Mouse (Mus musculus): ENCODE data around the gene Sf3a1.
"Not testable (repeated sequence)": the region's sequence is repeated elsewhere in the genome, so short reads cannot be mapped to it uniquely, and the experiment has no call there.

Gene Sf3a1

GRCm38 (mm10) chr11:4159808-4160708 is at the start of gene Sf3a1, which contains the start of gene Ccdc157:
Gene Sf3a1 (plus strand): TSS chr11:4160350.
Gene Ccdc157 (minus strand): TSS chr11:4160293.
- peak; percentile 85 for DNase-seq (ENCODE audit: low spot score)

GRCm38 (mm10) chr11:4112033-4112432 is 48.1 kb upstream of the Sf3a1 start:
- no peak for DNase-seq (ENCODE audit: low spot score)

- DNase-seq (ENCODE audit: low spot score): no peak
These were observed 47.3 kb upstream of the Sf3a1 start for GRCm38 (mm10) chr11:4112861-4113260.

DNA sequence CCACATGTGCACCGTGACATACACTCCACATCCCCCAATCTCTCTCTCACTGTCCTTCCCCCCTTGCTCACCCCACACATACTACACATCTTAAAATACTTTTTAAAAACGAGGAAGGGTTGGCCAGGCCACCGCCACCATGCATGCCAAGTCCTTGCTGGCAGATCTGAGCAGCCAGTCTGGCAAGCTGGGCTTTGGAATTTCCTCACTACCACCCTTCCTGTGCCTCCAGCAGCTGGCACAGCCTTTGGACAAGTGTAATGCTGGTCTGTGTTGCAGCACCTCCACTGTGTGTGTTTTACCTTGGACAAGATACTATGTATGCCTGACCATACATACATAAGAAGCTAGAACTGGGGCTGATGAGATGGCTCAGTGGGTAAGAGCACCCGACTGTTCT is 46.7 kb upstream of the Sf3a1 start:
- no peak for DNase-seq (ENCODE audit: low spot score)

DNA sequence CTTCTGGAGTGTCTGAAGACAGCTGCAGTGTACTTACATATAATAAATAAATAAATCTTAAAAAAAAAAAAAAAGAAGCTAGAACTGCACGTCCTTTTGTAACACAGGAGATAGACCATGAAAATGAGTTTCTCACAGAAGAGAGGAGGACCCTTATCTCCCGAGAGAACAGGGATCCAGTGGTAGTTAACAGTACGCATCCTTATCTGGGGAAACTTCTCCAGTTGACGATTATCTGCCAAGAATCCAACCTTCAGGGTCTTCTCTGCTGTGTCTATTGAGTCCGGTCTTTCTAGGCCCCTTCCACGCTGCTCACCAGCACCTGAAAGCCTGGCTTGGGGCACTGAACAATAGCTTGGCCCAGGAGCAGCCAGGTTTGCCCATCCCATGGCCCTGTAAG is 46.2 kb upstream of the Sf3a1 start:
- no peak for DNase-seq (ENCODE audit: low spot score)

GRCm38 (mm10) chr11:4114541-4114940 is 45.6 kb upstream of the Sf3a1 start:
- DNase-seq (ENCODE audit: low spot score): not testable (repeated sequence)

DNA sequence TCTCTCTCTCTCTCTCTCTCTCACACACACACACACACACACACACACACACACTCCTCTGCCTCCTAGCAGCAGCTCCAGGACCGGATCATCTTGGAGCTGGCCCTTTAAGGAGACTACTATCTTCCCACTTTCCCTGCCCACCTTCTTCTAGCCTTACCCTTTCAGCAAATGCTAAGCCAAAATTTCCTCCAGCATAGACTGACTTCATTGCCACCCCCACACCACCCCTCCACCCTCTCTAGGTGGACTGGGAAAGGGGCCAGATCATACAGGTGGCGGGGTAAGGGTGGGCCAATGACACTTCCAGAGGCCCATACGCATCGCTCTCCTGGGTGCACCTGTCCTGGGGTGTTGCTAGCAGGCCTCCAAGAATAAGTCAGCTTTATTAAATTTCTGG is 44.7 kb upstream of the Sf3a1 start:
- DNase-seq (ENCODE audit: low spot score): no peak

- no peak for DNase-seq (ENCODE audit: low spot score)
These were observed 43.5 kb upstream of the Sf3a1 start for GRCm38 (mm10) chr11:4116458-4117141.

DNA sequence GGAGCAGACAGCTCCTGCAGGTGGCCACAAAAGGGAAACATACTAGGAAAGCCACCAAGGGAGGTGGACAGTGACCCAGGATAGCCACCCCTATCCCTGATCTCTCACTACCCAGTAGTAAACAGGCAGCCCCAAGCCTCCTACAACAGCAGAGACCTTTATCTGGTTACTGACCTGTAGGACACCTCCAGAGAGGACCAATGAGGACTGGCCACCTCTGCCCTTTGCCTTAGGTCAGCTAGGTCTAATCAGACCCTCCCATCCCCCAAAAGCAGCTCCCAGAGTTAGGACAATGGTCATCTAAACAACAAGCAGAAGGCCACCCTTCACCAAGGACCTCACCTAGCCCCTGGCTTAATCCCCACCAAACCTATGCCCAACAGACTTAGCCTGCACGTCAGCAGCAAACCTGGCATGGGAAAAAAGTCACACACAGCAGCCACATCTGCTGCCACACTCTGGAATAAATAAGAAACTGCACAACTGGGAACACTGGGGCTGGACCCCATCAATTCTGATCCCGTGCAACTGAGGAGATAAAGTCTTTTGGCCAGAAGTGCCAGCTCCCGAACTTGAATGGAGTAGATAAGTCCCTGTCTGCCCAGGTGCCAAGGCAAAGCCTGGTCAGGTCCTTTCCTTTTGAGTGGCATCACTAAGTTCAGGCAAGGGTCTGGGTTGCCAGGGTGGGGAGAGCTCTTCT is 42.6 kb upstream of the Sf3a1 start:
- no peak for DNase-seq (ENCODE audit: low spot score)

- peak; percentile 35 for DNase-seq (ENCODE audit: low spot score)
These were observed 41.8 kb upstream of the Sf3a1 start for GRCm38 (mm10) chr11:4118081-4118921.

- DNase-seq (ENCODE audit: low spot score): no peak
These were observed 40.5 kb upstream of the Sf3a1 start for GRCm38 (mm10) chr11:4119635-4120034.

GRCm38 (mm10) chr11:4121691-4122090 is 38.5 kb upstream of the Sf3a1 start:
- DNase-seq (ENCODE audit: low spot score): no peak

DNA sequence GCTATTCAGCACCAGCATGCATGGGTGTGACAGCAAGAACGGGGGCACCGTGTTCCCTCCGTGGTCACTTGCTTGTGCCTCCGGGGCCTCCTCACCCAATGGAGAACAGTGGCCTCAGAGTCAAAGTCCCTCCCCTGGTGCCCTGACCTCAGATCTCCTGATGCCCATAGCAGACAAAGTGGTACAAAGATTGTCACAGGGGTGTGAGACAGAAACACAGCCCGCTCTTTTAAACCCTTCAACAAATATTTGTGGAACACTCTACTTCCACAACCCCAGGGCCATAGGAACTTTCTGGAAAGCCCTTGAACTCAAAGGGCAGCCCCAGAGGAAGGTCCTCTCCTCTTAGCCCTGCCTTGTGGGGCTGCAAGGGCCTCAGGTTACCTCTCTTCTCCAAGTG is 37.9 kb upstream of the Sf3a1 start:
- no peak for DNase-seq (ENCODE audit: low spot score)

DNA sequence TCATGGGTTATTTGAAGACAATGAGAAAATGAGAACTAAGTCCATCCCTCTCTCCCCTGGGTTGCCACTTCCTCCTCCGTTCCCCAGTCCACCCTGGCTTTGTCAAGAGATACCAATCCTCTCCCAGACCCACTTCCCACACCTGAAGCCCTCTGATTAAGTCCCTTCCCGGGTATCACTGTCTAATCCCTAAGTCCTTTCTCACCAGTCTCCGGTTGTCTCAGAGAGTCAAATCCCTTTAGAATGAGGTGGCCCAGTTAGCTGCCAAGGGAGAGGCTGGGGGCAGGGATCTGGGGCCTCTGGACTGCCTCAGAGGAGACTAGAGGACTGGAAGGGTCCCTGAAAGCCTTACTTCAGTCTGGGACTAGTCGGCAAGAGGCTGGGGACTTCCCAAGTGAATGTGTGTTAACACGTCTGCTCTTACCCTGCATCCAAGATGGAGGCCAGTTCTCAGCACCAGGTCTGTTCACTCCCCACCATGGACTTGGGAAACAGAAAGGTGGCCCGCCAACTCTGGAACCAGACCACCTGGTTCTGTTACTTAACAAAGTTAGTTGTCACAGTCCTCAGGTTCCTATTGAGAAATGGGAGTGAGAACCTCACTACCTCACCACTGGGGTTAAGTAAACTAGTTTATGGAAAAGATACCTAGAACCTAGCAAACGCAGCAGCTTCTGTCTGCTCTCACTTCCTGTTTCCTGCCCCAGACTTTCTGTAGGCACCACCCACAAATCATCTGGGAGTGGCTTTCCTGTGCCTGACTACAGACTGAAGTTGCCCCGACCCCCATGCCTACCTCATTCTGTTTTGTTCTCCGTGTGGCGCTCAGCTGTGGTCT is 37.2 kb upstream of the Sf3a1 start, which contains the start of gene Sec14l2:
Gene Sec14l2 (minus strand): TSS at position 674 of the 838 bp plus-strand sequence.
- DNase-seq (ENCODE audit: low spot score): no peak

DNA sequence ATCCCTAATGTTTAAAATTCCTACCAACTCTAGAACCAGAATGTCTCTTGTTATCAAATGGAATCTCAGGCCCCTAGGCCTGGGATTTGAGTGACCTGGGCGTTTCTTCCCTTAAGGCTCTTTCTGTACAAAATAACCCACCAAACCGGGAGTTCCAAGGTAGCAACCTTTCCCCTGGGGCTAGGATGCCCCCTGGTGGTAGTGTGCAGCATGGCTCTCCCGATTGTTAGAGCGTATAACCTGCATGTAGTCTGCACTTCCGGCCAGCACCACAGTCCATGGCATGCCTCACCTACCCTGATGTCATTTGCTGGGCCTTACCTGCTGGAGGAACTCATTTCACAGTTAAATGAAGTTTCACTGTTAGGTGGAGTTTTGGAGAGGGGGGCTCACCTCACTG is 36.2 kb upstream of the Sf3a1 start:
- DNase-seq (ENCODE audit: low spot score): no peak

DNA sequence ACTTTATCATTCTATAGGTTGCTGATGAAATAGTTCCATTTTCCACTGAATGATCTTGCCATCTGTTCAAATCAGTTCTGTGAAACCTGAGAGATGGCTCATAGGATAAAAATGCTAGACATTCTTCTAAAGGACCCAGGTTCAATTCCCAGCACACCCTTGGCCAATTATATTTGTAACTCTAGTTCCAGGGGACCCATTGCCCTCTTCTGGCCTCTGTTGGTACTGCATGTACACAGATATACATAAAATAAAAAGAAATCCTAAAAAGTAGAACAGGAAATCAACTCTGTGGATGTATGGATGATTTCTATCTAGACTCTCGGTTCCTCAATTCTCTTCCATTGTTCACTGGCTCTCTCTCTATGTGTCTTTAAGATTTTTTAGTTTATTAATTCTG is 33.1 kb upstream of the Sf3a1 start:
- no peak for DNase-seq (ENCODE audit: low spot score)

DNA sequence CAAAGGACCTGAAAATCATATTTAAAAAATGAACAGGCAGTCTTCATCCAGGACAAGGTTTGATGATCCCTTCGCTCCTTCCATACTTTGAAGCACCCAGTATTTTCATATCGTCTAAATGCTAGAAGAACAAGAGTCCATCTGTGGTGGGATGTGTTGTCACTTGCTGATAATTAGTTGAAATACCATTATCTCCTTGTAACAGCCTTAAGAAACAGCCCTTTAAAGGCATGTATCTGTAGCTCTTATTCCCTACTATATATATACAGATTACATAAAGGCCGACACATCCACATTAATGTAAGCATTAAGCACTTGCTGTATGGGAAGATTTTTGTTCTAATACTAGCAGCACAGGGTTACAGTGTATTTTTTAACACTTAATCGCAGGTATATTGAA is 31.7 kb upstream of the Sf3a1 start:
- DNase-seq (ENCODE audit: low spot score): not testable (repeated sequence)

- no peak for DNase-seq (ENCODE audit: low spot score)
These were observed 26.7 kb upstream of the Sf3a1 start for GRCm38 (mm10) chr11:4133450-4133849.

- no peak for DNase-seq (ENCODE audit: low spot score)
These were observed 25.8 kb upstream of the Sf3a1 start for GRCm38 (mm10) chr11:4134400-4134799.

All from ovary, adult 18-20 months (tissue).